Mouse (Mus musculus) right cerebral cortex, postnatal 25 days (tissue): ENCODE data around the gene Popdc2.
A peak's percentile ranks its signal among the peaks of the same experiment; 100 is the strongest.

Experiments used
- DNase-seq: peaks from one replicate; pipeline ENCODE4 v3.0.0; 2022

Popdc2 gene

DNA sequence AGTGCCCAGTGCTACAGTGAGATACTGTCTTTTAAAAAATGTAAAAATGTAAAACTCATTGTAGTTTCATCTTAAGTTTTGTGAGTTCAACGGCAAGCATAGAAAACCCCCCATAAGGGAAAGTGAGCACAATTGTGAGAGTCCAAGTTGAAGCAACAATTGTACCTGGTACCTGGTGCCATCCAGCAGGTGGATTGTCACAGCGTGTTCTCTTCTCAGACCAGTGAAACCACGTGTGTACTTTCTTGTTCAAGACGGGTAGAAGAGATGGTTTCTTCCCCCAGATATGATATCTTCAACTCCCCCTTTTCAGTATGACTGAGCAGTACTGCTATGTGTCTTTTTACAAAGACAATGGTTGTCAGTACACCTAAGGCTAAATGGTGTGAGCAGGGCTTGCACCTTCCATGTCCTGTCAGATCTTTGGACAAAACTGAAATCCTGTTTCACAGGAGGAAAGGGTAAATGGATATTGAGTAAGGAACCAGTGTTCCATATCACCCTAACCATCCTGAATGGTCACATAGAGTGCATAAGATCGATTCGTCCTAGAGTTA, 3.7 kb upstream of the Popdc2 start:
- no peak for DNase-seq

DNA sequence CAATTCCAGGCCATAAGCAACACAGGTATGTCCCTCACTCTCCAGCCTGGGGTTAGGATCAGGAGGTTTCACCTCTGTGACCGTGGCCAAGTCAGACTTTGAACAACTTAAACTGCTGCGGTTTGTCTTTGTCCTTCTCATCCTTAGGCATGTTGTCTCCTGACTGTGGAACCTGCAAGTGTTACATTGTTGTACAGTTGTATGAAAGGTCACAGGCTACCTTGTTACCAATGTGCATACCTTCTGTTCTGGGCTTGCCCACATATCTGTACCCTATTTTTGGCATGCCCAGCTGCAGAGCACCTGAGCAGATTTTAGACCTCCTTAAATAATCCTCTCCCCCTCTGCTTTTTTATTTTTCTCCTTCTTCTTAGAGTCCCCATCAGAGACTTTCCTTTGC, 2.8 kb upstream of the Popdc2 start:
- DNase-seq = no peak

DNA sequence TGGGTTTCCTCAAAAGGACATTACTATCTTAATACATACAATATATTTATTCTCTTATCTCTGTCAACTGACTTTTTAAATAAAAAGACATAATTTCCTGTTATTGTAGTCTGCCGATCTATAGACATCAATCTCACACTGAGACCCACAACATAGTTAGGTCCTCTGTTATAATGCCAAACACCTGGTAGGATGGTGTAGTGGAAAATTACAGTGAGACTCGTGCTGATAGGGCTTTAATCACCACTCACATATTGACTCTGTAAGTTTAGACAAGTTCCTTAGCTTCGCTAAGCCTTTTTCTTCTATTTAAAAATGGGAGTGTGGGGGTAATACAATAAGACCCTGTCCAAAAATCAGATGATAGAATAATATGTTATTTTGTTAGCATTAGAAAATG, 2.2 kb upstream of the Popdc2 start:
- DNase-seq = no peak

DNA sequence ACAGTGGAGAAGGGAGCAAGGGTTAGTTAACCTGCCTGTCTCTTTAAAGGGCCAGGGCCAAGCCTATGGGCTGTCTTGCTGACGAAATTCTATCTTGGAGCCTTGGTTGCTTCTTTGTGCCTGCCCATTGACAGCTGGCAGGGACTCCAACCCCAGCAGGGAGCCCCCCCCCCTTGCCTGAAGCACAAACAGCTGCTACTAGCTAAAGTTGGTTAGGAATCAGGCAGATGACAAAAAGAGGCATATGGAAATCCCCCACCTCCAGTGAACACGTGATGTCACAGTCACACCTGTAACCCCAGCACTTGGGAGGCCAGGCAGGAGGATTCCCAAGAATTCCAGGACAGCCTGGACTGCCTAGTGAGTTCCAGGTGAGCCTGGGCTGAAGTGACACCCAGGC, 1.7 kb upstream of the Popdc2 start:
- DNase-seq = no peak

DNA sequence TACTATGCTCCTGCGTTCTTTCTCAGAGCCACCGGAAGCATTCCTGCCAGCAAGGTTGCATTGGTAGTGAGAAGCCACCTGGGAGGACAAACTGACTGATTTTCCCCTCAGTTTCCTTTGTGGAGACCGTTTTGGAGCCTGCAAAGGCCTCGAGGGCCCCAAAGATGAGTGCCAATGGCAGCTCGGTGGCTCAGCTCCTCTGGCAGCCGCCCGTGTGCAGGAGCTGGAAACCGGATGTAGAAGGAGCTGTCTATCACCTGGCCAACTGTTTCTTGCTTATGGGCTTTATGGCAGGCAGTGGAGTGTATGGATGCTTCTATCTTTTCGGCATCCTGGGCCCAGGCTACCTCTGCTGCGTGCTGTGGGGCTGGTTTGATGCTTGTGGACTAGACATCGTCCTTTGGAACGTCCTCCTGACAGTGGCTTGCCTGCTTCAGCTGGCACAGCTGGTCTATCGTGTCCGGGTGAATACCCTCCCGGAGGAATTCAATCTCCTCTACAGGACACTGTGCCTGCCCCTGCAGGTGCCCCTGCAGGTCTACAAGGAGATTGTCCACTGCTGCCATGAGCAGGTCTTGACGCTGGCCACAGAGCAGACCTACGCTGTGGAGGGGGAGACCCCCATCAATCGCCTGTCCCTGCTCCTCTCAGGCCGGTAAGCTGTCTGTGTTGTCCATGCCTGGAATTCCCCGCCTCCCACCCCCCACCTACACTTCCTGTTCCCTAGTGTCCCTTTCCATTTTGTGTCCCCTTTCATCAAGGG, 665 bp downstream of the Popdc2 start:
- DNase-seq = no peak

DNA sequence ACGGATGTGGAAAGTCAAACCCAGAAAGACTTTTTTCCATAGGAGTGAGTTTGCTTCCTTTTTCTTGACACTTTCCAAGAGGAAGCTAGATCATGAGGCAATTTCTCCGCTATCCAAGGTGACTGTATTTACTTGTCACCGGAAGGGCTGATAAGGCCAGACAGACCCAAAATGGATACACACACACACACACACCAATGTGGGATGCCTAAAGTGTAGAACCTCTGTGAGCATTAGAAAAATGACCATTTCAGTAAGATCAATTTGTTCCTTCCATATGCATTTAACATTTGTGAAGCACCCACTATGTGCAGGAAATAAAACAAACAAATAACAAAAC, 1.2 kb downstream of the Popdc2 start:
- DNase-seq = no peak

DNA sequence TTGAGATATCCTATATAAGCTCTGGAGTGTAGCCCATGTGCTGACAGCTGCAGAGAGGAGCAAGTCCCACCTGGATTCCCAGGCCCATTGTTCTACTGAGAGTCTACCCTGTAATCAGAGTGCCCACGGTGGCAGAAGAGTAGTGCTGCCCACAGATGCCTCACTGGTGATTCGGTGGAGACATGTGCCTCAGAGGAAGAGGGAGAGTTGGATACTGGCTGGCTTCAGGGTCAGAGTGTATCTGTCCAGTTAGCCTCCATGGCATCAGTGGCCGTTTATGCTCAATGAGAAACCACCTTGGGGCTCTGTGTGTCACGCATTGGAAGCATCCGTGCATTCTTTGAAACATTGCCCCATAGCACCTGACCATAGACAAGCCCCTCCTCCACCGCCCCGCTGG, 1.6 kb downstream of the Popdc2 start:
- DNase-seq = no peak

DNA sequence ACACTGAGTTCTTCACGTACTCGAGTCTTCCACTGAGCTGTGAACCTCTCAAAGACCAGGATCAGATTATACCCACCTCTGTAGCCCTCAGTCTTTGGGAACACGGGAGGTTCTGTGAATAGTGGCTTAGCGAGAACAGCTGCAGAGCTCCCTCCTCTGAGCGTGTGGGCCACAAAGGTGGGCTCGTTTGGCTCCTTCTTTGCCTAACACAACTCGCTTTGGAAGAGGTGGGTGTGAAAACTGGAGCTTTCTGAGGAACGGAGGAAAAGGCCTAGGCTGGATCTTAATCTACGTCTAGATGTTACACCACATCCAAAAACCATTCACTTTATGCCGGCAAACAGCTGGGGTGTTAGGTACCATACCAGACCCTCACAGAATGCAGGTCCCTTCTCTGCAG, 3.4 kb downstream of the Popdc2 start:
- DNase-seq = peak; percentile 20

DNA sequence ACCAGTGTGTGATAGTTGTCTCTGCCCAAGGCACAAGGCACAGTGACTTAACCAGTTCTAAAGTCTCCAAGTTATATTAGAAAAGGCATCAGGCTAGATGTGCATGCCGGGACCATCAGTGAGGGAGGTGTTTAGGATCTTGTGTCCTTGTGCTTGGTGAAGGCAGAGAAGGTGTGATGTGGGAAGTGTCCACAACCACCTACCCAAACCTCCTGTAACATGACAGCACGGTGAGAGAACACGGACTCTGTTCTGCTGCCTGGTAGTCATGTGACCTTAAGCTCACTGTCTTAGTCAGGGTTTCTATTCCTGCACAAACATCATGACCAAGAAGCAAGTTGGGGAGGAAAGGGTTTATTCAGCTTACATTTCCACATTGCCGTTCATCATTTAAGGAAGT, 4.2 kb downstream of the Popdc2 start:
- DNase-seq = no peak

DNA sequence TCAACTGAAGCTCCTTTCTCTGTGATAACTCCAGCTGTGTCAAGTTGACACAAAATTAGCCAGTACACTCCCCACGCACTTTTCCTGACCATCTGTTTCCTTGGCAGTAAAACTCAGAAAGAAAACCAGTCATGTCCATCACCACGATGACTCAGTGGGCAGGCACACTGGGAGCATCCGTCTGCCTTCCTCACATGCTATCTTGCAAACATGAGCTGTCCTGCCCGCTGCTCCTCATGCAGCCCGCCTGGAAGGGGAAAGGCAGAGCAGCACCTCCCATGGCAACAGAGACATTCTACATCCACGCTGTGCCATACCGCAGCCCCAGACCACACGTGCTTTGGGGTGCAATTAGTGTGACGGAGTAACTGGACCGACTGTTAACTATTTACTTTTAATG, 6.3 kb downstream of the Popdc2 start:
- peak; percentile 69 for DNase-seq

DNA sequence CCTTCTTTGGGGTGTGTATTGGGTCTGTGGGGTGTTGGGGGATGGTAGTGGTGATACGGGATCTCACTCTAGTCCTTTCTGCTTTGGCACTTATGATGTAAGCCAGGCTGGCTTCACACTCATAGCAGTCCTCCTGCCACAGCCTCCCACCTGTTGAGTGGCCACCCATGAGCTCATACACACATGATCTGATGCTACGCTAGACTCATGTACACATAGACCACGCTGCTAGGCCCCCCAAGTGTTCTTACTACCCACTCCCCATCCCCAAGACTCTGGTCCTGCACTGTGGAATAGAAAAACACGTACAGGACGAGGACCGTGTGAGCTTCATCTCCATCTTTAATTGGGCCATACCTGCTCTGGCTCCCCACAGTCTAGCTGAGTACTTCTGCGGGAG, 7.0 kb downstream of the Popdc2 start:
- no peak for DNase-seq

DNA sequence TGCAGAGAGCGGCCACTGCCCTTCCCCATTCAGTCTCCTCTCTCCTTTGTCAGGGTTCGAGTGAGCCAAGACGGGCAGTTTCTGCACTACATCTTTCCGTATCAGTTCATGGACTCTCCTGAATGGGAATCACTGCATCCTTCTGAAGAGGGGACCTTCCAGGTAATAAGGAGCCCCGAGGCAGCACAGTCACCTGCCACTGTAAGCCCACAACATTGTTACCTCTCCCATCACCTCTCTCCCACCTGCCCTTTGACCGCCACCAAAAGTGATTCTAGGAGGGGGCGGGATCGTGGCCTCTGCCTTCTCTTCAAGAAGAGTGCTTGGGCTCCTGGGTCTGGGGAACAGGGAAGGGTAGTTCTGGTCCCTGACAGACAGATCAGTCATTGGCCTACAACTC, 7.4 kb downstream of the Popdc2 start:
- no peak for DNase-seq

DNA sequence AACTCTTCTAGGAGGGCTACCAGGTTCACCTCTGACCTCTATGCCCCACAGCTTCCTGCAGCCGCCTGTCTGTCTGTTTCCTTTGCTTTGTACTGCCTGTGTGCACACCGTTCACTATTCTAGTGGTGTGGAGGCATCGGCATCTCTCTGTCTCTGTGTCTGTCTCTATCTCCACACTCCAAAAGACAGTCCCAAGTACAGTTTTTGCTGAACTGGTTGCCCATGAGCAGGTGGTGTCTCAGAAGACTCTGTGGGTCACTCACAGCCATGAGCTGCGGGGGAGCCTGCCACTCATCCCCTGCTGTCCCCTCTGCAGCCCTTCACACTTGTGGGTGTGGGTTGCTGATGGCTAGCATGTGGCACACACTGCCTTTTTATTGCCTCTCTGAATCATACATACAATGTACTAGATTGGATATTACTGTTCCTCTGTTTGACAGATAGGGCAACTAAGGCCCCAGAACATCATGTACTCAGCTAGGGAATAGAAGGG, 8.0 kb downstream of the Popdc2 start:
- no peak for DNase-seq

DNA sequence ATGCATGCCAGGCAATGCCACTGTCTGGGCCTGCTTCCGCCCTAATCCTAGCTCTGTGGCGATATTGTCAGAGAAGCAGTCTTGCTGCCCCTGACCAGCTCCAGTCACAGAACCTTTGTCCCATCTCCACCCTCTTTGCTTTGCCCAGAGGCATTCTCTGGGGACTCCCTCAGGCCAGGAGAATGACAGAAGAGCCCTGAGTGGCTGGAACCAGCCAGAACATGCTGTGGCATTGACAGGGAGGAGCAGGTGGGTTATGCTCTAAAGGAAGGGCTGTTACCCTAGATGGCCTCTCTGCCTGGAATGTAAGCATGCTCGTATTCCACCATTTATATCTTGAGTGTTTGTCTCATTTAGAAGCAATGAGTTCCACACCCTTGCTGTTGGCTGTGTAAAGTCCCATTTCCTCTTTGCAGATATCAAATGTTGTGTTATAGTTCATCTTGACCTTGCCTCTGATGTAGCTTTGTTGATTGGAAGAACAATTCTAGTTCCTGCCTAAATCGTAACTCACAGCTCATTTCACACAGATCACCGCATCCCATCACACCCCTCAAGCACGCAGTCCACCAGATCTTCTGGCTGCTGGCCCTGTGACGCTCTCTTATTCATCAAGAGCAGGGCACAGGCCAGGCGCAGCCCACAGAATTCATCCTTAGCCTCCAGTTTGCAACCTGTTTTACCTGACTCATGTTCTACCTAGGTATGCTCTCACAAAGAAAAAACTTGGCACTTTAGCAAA, 8.8 kb downstream of the Popdc2 start:
- DNase-seq = no peak

DNA sequence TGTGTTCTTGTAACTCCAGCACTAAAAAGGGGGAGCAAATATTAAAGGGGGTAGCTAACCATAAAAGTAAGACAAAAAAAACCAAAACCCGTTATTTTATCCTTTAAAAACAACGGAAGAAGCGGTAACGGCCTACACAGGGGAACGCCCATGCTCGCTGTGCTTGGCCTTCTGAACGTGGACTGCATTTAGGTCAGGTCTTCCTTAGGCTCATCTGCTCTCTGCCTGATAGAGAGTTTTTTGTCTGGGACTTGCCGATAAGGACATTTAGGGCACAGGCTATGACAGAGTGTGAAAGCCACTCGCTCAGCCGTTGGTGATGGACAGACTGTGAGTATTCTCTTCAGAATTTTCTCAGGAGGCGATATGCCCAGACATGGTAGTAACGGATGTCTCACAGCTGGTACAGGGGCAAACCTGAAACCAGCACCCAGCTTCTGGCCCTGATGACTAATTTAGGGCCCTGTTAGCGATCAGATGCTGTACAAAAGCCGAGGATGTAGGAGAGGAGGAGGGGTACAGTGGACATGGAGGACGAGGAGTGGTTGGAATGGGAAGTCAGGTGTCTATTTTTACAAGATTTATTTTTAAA, 9.8 kb downstream of the Popdc2 start:
- no peak for DNase-seq

DNA sequence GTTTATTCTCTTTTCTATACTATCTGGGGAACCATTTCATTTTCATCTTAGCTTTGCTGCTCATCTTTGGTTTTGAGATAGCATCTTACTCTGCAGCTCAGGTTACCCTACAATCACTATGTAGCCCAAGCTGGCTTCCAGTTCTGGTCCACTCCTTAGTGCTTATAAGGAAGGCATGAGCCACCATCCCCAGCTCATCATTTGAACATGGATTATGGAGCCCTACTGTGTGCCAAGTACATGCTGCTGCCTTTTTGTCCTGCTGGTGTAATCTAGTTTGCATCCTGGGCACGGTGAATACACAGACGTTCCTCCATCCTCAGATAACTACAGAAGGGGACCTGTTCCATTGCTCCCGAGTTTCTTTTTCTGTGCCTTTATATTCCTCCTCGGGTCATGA, 10.9 kb downstream of the Popdc2 start:
- DNase-seq = no peak

DNA sequence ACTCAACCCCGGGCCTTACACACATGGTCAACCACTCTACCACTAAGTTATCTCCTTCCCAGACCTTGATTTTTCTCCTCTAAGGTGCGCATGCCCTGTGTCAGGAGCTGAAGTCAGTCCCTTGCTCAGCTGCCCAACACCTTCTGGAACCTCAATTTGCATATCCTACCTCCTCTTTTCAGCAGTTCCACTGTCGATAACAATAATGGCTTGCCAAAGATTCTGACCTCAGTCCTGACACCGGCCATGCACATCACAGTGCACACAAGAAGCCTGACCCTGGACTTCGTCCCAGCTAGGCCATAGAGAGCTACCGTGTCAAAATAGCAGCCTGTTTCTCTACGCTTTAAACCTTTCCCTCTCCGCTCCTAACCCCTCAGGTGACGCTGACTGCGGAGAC, 11.4 kb downstream of the Popdc2 start:
- DNase-seq = no peak

DNA sequence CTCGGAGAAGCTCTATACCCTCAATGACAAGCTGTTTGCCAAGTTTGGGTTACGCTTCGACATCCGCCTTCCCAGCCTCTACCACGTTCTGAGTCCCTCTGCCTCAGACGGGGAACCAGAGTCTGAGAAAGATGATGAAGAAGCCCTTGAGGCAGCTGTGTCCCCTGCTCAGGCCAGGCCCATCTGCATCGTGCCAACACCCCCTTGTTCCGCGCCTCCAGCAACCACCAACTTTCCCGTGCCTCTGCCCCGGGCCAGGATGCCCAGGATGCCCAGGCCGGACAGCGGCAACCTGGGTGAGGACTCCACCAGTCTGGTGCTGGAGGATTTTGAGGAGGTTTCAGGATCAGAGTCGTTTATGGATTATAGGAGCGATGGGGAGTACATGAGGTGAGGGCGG, 11.9 kb downstream of the Popdc2 start:
- no peak for DNase-seq

DNA sequence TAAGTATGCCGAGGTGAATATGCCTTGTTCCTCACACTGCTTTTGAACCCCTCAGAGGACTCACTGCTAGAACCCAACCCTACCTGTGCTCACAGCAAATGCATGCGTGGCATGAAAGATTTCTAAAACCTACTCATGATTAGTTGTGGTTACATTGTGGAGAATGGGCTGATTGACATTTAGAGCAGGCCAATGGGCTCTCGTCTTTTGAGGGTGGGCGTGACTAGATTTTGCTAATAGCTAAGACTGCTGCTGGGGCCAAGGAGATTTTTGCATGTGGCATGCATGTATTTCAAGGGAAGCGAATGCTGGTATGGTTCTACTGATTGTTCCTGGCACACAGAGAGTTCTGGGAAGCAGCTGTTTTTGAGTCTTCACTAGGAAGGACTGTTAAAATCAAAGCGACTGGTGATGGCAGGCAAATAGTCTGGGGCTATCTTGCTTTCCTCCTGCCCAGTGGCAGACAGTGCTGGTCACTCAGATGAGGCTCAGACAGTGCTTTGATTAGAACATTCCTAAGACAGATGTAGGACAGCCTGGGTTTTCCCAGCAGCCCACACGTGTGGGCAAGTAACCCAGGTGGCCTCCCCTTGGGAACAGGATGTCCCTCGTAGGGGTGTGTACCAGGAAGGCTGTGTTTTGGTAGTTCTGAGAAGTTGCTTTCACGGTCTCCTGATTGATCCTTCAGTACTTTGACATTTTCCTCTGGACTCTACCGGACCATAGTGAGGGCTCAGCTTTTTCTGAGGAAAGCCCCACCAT, 12.6 kb downstream of the Popdc2 start:
- no peak for DNase-seq

DNA sequence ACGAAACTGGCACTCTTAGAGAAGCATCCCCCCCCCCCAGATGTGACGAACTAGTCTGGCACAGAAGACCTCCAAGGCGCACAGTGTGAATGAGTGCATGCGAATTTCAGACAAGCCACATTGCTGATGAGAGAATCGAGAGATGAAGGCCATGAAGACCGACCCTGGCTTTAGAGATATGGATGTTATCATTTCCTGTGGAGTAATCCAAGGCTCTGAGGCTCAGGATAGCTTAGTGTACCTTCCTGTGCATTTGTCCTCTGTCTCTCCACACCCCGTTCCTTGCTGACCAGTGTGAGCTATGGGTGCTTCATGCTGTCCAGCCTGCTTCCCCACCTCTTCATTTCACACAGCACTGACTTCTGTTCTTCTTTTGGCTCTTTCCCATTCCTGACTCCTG, 13.2 kb downstream of the Popdc2 start:
- DNase-seq = no peak

DNA sequence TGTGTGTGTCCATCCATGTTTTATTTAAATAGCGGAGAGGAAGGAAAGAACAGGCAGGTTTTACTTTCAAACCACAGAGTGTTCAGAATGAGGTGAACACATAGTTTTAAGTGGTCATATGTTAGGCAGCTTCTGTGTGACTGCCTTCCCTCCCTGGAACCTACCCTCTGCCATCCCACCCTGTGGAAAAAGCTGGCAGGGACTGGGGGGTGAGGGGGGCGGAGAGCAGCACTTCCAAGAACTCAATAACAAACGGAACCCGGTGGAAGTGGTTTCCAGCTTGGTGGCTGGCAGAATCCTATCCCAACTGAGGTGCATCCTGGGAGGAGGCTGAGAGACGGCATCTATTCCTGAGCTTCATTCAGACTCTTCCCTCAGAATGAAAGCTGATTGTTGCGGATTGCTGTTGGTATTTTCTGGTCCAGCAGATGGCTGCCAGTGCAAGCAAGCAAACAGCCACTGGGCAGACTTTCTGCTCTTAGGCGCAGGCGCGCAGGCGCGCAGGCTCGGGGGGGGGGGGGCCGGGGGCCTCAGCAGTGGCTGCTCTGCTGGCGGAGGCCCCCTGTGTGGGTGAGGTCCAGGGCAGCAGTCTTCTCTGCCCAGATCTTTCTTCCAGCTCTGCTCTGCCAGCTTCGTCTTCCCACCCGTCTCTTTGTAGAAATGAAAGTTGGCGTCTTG, 14.3 kb downstream of the Popdc2 start:
- peak; percentile 55 for DNase-seq

DNA sequence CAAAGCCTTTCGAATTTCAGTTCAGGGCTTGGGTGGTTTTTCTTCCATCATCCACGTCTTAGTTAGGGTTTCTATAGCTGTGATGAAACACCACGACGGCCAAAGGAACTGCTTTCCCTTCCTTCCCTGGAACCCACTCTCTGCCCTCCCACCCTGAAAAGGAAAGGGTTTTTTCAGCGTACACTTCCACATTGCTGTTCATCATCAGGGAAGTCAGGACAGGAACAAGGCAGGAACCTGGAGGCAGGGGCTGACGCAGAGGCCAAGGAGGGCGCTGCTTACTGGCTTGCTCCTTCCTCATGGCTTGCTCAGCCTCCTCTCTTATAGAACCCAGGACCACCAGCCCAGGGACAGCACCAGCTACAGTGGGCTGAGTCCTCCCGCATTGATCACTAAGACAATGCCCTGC, 14.8 kb downstream of the Popdc2 start:
- no peak for DNase-seq

DNA sequence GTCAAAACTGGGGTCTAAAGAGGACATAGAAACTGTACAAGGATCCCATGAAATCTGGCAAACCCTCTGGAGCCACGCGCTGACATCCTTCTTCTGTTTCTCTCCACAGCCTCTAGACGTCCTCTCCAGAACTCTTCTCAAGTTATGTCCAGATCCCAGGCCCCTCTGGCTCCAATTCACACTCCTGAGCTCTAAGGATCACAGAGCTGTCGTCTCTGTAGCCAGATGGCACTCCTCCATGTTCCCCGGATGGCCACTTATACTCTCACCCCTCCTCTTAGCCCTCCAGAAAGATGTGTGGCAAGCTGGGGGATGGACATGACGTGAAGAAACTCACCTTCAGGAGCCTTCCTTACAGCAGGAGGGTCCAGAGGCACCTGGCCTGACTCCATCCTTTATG, 15.5 kb downstream of the Popdc2 start:
- DNase-seq = no peak
